Mouse (Mus musculus): ENCODE measurements around the gene Gucd1. TPM values are rescaled to one million over a fixed set of nuclear protein-coding genes. Genes with fewer than 3 reads are reported as not detected.

Gucd1 gene
- polyA plus RNA-seq, 1 experiment from 2014 or later: 27.3 TPM

GRCm38 (mm10) chr10:75303324-75304048 is 214.3 kb downstream of the Gucd1 start:
- H3K36me3 ChIP-seq: peaks cover 65% of the 10 kb centered on the region
- no peak for ATAC-seq
- no peaks in the 10 kb centered on the region for H3K27me3 ChIP-seq
- H3K4me1 ChIP-seq (replicated peaks): 0 out of 2 replicates have a peak, but pooled peaks cover 2% of the 10 kb centered on the region
- whole genome bisulfite sequencing: 91% methylated on average over 8 of the region's 8 CpGs
- no peak overlapping the region for H3K4me2 ChIP-seq (replicated peaks)
- no peaks in the 10 kb centered on the region for H3K9me3 ChIP-seq
- peak overlapping the region; percentile 14; the same call in 1 of the 2 replicates for H3K27ac ChIP-seq
- no peak overlapping the region for H3K4me3 ChIP-seq (replicated peaks)
- H3K9ac ChIP-seq (replicated peaks): no peak overlapping the region

GRCm38 (mm10) chr10:75302536-75302935 is 215.2 kb downstream of the Gucd1 start:
- Histone ChIP-seq H3K9me3 (no peaks in the 10 kb centered on the region), H3K27me3 (no peaks in the 10 kb centered on the region), H3K27ac (no peak overlapping the region), H3K4me2 (replicated peaks) (no peak overlapping the region), H3K36me3 (peaks cover 55% of the 10 kb centered on the region), H3K4me1 (replicated peaks) (0 out of 2 replicates have a peak, but pooled peaks cover 2% of the 10 kb centered on the region), H3K4me3 (replicated peaks) (no peak overlapping the region), H3K9ac (replicated peaks) (no peak overlapping the region)
- WGBS: 90% methylated on average over 4 of the region's 4 CpGs
- ATAC-seq: no peak

GRCm38 (mm10) chr10:75301937-75302336 is 215.8 kb downstream of the Gucd1 start:
- 0 out of 2 replicates have a peak, but pooled peaks cover 2% of the 10 kb centered on the region for H3K4me1 ChIP-seq (replicated peaks)
- ATAC-seq: no peak
- H3K27me3 ChIP-seq: no peaks in the 10 kb centered on the region
- 97% methylated on average over 4 of the region's 4 CpGs for WGBS
- no peak overlapping the region for H3K9ac ChIP-seq (replicated peaks)
- no peak overlapping the region for H3K4me2 ChIP-seq (replicated peaks)
- peaks cover 49% of the 10 kb centered on the region for H3K36me3 ChIP-seq
- H3K4me3 ChIP-seq (replicated peaks): no peak overlapping the region
- H3K27ac ChIP-seq: no peak overlapping the region
- H3K9me3 ChIP-seq: no peaks in the 10 kb centered on the region

GRCm38 (mm10) chr10:75301195-75301806 is 216.5 kb downstream of the Gucd1 start:
- WGBS: 96% methylated on average over 12 of the region's 12 CpGs
- H3K4me1 ChIP-seq (replicated peaks): 0 out of 2 replicates have a peak, but pooled peaks cover 2% of the 10 kb centered on the region
- peaks cover 49% of the 10 kb centered on the region for H3K36me3 ChIP-seq

More at GRCm38 (mm10) chr10:75301195-75301806, 216.5 kb downstream of the Gucd1 start:
- Histone ChIP-seq H3K4me2 (replicated peaks) (no peak overlapping the region), H3K9me3 (no peaks in the 10 kb centered on the region), H3K27me3 (no peaks in the 10 kb centered on the region), H3K27ac (no peak overlapping the region), H3K9ac (replicated peaks) (no peak overlapping the region), H3K4me3 (replicated peaks) (no peak overlapping the region)
- no peak for ATAC-seq

Other genes with a start within 250 kb of the Gucd1 start
- gene Adora2a, start 201.1 kb downstream of the Gucd1 start, polyA plus RNA-seq (2015; fragmentation: Nextera tagmentation; extraction: Ambion mirVana): 2.6 and 3.0 TPM in 2 replicates
- not detected in 2 replicates for gene Upb1, start 116.9 kb downstream of the Gucd1 start, polyA plus RNA-seq (2015; fragmentation: Nextera tagmentation; extraction: Ambion mirVana)
- gene Snrpd3, start 421 bp downstream of the Gucd1 start, polyA plus RNA-seq (2015; fragmentation: Nextera tagmentation; extraction: Ambion mirVana): 167 and 178 TPM in 2 replicates
- 21.4 and 21.8 TPM in 2 replicates for gene Lrrc75b, start 42.4 kb upstream of the Gucd1 start, polyA plus RNA-seq (2015; fragmentation: Nextera tagmentation; extraction: Ambion mirVana)
- 0.76 and 0.94 TPM in 2 replicates for gene Ggt1, start 43.6 kb upstream of the Gucd1 start, polyA plus RNA-seq (2015; fragmentation: Nextera tagmentation; extraction: Ambion mirVana)
- 1.9 and 2.4 TPM in 2 replicates for gene Ggt5, start 71.4 kb upstream of the Gucd1 start, polyA plus RNA-seq (2015; fragmentation: Nextera tagmentation; extraction: Ambion mirVana)
- 2.0 and 2.3 TPM in 2 replicates for gene Susd2, start 126.0 kb upstream of the Gucd1 start, polyA plus RNA-seq (2015; fragmentation: Nextera tagmentation; extraction: Ambion mirVana)
- 36.0 and 39.7 TPM in 2 replicates for gene Cabin1, start 246.4 kb upstream of the Gucd1 start, polyA plus RNA-seq (2015; fragmentation: Nextera tagmentation; extraction: Ambion mirVana)